Mouse (Mus musculus) limb, embryonic 10.5 days (tissue): ENCODE measurements around the gene Vsnl1. TPM values are rescaled to one million over a fixed set of nuclear protein-coding genes. Genes with fewer than 3 reads are reported as not detected.

Experiments
- DNase-seq: peaks from one replicate; pipeline ENCODE4 v3.0.0-alpha.2; 2017; ENCODE audit warnings: low spot score
- H3K27ac ChIP-seq: fragments of 300-500 bp; sonication (generic); 2 replicates; pipeline ENCODE4 v1.5.1; 2016; ENCODE audit warnings: mild to moderate bottlenecking
- H3K27me3 ChIP-seq: fragments of 300-500 bp; sonication (generic); 2 replicates; pipeline ENCODE4 v1.6.1; 2016; ENCODE audit warnings: low read depth, mild to moderate bottlenecking; ENCODE audit not compliant: poor library complexity, severe bottlenecking
- H3K36me3 ChIP-seq: fragments of 300-500 bp; sonication (generic); 2 replicates; pipeline ENCODE4 v1.6.1; 2016; ENCODE audit warnings: mild to moderate bottlenecking, moderate library complexity
- H3K4me1 ChIP-seq: fragments of 300-500 bp; sonication (generic); 2 replicates; pipeline ENCODE4 v1.6.1; 2016
- H3K4me3 ChIP-seq: fragments of 300-500 bp; sonication (generic); 2 replicates; pipeline ENCODE4 v1.5.1; 2016; ENCODE audit warnings: mild to moderate bottlenecking, moderate library complexity
- H3K9me3 ChIP-seq: fragments of 300-500 bp; sonication (generic); replicated peaks from 2 replicates; pipeline ENCODE4 v1.6.1; 2016; ENCODE audit warnings: mild to moderate bottlenecking
- WGBS: fragments of 180-500 bp; shearing (Covaris S2); methylation state at CpG from one replicate; pipeline ENCODE4 v1.1.7; 2016; 5-methylcytosine and 5-hydroxymethylcytosine counted together
- microRNA-seq: library from miRNA; unstranded; fragments of <30 nt; microRNA quantifications from one replicate; pipeline ENCODE4, GENCODE M21; 2017
- polyA plus RNA-seq: library from polyadenylated mRNA; unstranded; fragments of >200 nt; fragmentation: Nextera tagmentation; extraction: Ambion mirVana; gene quantifications from 2 replicates; pipeline ENCODE4 v1.2.1, GENCODE M21; 2016

The Vsnl1 gene
- polyA plus RNA-seq, 1 experiment from 2014 or later, result 0.78 TPM

DNA sequence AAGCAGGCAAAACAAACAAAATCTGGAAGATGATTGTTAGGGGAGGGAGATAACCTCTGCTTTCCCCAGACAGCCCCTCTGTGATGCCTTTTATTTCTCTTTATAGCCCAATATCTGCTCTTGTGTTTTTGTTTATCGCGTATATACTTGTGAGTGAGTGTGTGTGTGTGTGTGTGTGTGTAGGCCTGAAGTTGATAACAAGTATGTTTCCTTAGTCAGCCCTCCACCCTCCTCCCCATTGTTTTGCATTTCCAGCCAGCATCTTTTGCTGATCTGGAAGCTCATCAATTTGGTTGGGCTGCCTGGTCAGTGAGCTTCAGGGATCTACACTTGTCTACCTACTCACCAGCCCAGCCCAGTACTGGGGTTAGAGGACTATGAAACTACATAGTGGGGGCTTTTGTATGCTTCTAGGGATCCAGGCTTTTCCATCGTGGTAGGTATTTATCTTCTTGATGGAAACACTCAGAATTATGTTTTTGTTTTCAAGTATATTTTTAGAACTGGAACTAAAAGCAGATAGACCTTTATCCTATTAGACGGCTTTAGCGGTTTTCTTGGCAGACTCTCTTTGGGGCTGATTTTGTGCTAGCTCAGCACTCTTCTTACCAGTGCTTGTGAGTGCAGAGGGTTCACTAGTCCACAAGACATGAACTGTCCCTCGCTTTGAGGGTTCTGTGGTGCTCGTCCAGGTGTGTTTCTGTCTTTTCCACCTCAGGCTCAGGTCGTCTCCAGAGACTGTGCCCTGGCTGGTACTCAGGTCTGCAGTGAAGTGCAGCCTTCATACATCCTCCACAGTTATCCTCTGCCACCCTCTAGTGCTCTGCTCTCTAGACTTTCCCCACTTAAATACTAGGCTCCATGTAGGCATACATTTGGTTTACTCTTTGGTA lies 129.4 kb downstream of the Vsnl1 start:
- 95% methylated on average over 8 of the region's 8 CpGs for WGBS
- no peaks in the 10 kb centered on the region for H3K27me3 ChIP-seq
- no peak overlapping the region for H3K27ac ChIP-seq
- H3K36me3 ChIP-seq, result peaks cover 89% of the 10 kb centered on the region
- H3K4me3 ChIP-seq, result no peak overlapping the region
- no peak for DNase-seq
- H3K4me1 ChIP-seq, result no peaks in the 10 kb centered on the region
- H3K9me3 ChIP-seq, result no peaks in the 10 kb centered on the region

DNA sequence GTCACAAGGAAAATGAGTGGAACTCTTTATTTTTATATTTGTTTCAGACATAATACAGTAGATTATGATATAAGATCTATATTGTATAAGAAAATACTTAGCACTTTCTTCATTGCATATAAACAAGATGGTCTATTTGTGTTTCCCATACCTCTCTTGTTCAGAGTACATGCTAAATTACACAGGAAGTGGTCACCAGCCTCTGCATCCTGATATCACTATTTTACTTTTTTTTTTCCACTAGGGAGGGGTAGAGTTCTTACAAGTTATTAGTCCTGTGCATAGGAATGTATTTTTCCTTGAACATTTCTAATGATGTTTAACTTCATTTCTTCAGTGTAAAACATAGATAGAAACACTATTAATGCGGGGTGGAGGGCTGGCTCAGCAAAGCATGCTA lies 135.6 kb downstream of the Vsnl1 start:
- Histone ChIP-seq H3K9me3 (no peaks in the 10 kb centered on the region), H3K36me3 (peaks cover 94% of the 10 kb centered on the region), H3K27ac (no peak overlapping the region), H3K27me3 (no peaks in the 10 kb centered on the region), H3K4me3 (no peak overlapping the region), H3K4me1 (no peaks in the 10 kb centered on the region)
- no peak for DNase-seq
- 96% methylated on average over 1 of the region's 1 CpGs for WGBS

GRCm38 (mm10) chr12:11286382-11286781 lies 150.0 kb downstream of the Vsnl1 start:
- Histone ChIP-seq H3K9me3 (no peaks in the 10 kb centered on the region), H3K27me3 (no peaks in the 10 kb centered on the region), H3K36me3 (peaks cover 97% of the 10 kb centered on the region), H3K27ac (no peak overlapping the region), H3K4me1 (no peaks in the 10 kb centered on the region), H3K4me3 (no peak overlapping the region)
- no peak for DNase-seq
- WGBS, result 92% methylated on average over 2 of the region's 2 CpGs

DNA sequence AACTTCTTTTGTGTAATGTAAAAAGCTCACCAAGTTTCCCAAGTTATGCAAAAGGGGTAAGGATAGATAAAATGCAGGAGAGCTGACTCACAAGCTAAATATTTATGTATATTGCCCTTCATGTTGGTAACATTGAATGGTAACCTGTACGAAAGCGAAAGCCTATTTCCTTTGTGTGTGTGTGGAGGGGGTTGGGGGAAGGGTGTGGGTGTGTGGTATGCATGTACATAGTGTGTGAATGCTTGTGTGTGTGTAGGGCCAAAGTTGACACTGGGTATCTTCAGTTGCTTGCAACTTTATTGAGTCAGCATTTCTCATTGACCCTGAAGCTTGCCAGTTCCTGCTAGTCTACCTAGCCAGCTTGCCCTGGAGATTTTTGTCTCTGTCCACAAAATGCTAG lies 154.8 kb downstream of the Vsnl1 start:
- WGBS, result 95% methylated on average over 2 of the region's 2 CpGs
- peaks cover 97% of the 10 kb centered on the region for H3K36me3 ChIP-seq
- no peak overlapping the region for H3K27ac ChIP-seq
- H3K4me1 ChIP-seq, result no peaks in the 10 kb centered on the region
- no peak for DNase-seq
- H3K27me3 ChIP-seq, result no peaks in the 10 kb centered on the region
- H3K4me3 ChIP-seq, result no peak overlapping the region
- H3K9me3 ChIP-seq, result no peaks in the 10 kb centered on the region

GRCm38 (mm10) chr12:11279886-11280285 lies 156.5 kb downstream of the Vsnl1 start:
- 88% methylated on average over 3 of the region's 3 CpGs for WGBS
- Histone ChIP-seq H3K9me3 (no peaks in the 10 kb centered on the region), H3K36me3 (peaks cover 91% of the 10 kb centered on the region), H3K27me3 (no peaks in the 10 kb centered on the region), H3K4me3 (no peak overlapping the region), H3K4me1 (no peaks in the 10 kb centered on the region), H3K27ac (no peak overlapping the region)
- DNase-seq, result no peak

DNA sequence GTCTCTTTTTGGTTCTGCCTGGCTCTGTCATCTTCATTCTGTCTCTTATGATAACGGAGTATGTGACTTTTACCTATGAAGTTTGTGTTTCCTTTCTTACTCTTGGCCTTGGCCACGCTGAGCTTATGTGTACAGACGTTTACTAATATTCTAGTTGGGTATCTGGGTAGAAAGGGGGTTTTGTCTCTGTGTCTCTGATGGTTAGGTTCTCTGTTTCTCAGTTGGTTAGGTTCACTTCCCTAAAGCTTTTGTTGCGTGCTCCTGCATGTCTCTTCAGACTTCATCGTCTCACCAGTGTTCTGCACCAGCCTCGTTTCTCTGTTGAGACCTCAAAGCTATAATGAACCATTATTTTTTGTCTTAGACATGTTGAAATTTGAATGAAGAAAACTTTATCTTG lies 159.2 kb downstream of the Vsnl1 start:
- no peaks in the 10 kb centered on the region for H3K4me1 ChIP-seq
- no peaks in the 10 kb centered on the region for H3K9me3 ChIP-seq
- 95% methylated on average over 6 of the region's 6 CpGs for WGBS
- no peak overlapping the region for H3K4me3 ChIP-seq
- H3K27ac ChIP-seq, result no peak overlapping the region
- DNase-seq, result no peak
- H3K27me3 ChIP-seq, result no peaks in the 10 kb centered on the region
- H3K36me3 ChIP-seq, result peaks cover 91% of the 10 kb centered on the region

DNA sequence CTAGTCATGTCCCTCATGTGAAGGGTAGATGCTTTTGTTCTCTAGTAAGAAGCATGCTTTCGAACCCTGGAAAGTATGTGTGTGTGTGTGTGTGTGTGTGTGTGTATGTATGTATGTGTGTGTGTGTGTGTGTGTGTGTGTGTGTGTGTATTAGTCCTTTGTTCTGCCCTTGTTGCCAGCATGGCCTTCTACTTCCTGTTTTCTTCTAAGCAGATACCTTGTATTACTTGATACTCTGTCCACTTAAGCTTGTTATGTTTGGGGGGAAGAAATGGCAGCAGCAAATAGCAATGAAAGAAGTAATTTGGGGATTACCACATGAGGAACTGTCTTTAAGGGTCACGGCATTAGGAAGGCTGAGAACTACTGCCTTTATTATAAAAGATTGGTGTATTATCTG lies 159.8 kb downstream of the Vsnl1 start:
- Histone ChIP-seq H3K9me3 (no peaks in the 10 kb centered on the region), H3K27ac (no peak overlapping the region), H3K27me3 (no peaks in the 10 kb centered on the region), H3K36me3 (peaks cover 91% of the 10 kb centered on the region), H3K4me1 (no peaks in the 10 kb centered on the region), H3K4me3 (no peak overlapping the region)
- DNase-seq, result no peak
- WGBS, result 92% methylated on average over 2 of the region's 2 CpGs

Small RNA genes lying within 50 kb of the gene (microRNA-seq; reads per million reads assigned to microRNA genes)
- not detected for gene Mir7675

Other genes with a start within 250 kb of the Vsnl1 start
- gene Msgn1, start 227.6 kb downstream of the Vsnl1 start, polyA plus RNA-seq, result 0.26 TPM in 1 of 2 replicates, not detected in the other
- 21.9 and 23.1 TPM in 2 replicates for gene Gen1, start 170.8 kb downstream of the Vsnl1 start, polyA plus RNA-seq
- 137 and 143 TPM in 2 replicates for gene Smc6, start 170.7 kb downstream of the Vsnl1 start, polyA plus RNA-seq
- gene Rad51ap2, start 19.5 kb upstream of the Vsnl1 start, polyA plus RNA-seq, result 0.04 and 0.21 TPM in 2 replicates